Mouse (Mus musculus) cortical plate, adult 2 months (tissue): ENCODE data around the gene Fam107b.
"Not testable (repeated sequence)": the region's sequence is repeated elsewhere in the genome, so short reads cannot be mapped to it uniquely, and the experiment has no call there.

Experiments
- CTCF ChIP-seq: fragments of 200-500 bp; IDR thresholded peaks from 2 replicates; pipeline ENCODE4 v1.5.1; 2011; ENCODE audit warnings: mild to moderate bottlenecking, control low read depth, low read length; ENCODE audit not compliant: insufficient read depth; ENCODE audit errors: extremely low read depth
- POLR2A ChIP-seq: fragments of 200-500 bp; IDR thresholded peaks from 2 replicates; pipeline ENCODE4 v1.6.1; 2011; ENCODE audit warnings: mild to moderate bottlenecking, low read length, control low read depth; ENCODE audit not compliant: insufficient read depth; ENCODE audit errors: extremely low read depth

DNA sequence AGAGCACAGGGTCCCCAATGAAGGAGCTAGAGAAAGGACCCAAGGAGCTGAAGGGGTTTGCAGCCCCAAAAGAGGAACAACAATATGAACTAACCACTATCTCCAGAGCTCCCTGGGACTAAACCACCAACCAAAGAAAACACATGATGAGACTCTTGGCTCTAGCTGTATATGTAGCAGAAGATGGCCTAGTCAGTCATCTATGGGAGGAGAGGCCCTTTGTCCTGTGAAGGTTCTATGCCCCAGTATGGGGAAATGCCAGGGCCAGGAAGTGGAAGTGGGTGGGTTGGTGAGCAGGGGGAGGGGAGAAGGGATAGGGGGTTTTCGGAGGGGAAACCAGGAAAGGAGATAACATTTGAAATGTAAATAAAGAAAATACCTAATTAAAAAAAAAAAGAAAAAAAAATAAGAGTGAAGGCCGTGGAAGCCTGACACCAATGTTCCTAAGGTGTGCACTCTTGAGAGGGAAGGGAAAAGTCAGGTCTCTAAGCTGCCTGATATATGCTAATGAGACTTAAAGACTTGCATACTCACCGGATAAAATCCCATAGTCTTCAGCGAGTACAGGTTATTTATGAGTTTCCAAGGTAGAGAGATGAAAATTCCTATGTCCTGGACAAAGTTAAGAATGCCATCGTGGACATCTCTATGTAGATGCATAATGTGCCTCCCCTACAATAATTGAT is 149.3 kb downstream of the Fam107b start:
- not testable (repeated sequence) for TF ChIP-seq POLR2A, CTCF
